Mouse (Mus musculus) forebrain, embryonic 11.5 days (tissue): ENCODE results near the gene Inpp4b. TPM values are rescaled to one million over a fixed set of nuclear protein-coding genes. Genes with fewer than 3 reads are reported as not detected.

Experiments
- ATAC-seq: fragments of 200-750 bp; cut with Nextera tagmentation; replicated peaks from 2 replicates; pipeline ENCODE4 v1.8.0; 2017; ENCODE audit warnings: moderate TSS enrichment; ENCODE audit not compliant: low FRiP score
- DNase-seq: peaks from one replicate; pipeline ENCODE4 v3.0.0-alpha.2; 2017; ENCODE audit warnings: low spot score
- H3K27ac ChIP-seq: fragments of 300-500 bp; sonication (generic); 2 replicates; pipeline ENCODE4 v1.5.1; 2014; ENCODE audit warnings: low read depth, low read length
- H3K27me3 ChIP-seq: fragments of 300-500 bp; sonication (generic); 2 replicates; pipeline ENCODE4 v1.6.1; 2014; ENCODE audit warnings: mild to moderate bottlenecking, low read length, mixed read lengths; ENCODE audit not compliant: control insufficient read depth, insufficient read depth
- H3K36me3 ChIP-seq: fragments of 300-500 bp; sonication (generic); 2 replicates; pipeline ENCODE4 v1.6.1; 2014; ENCODE audit warnings: mild to moderate bottlenecking, low read length, moderate library complexity, mixed read lengths; ENCODE audit not compliant: control insufficient read depth, insufficient read depth
- H3K4me1 ChIP-seq: fragments of 300-500 bp; sonication (generic); replicated peaks from 2 replicates; pipeline ENCODE4 v1.6.1; 2014; ENCODE audit warnings: low read length, mixed read lengths; ENCODE audit not compliant: control insufficient read depth, insufficient read depth
- H3K4me2 ChIP-seq: fragments of 300-500 bp; sonication (generic); 2 replicates; pipeline ENCODE4 v1.6.1; 2014; ENCODE audit warnings: low read depth, mild to moderate bottlenecking, low read length, moderate library complexity, mixed read lengths; ENCODE audit not compliant: severe bottlenecking
- H3K4me3 ChIP-seq: fragments of 300-500 bp; sonication (generic); 2 replicates; pipeline ENCODE4 v1.5.1; 2014; ENCODE audit warnings: low read depth, low read length
- H3K9ac ChIP-seq: fragments of 300-500 bp; sonication (generic); 2 replicates; pipeline ENCODE4 v1.6.1; 2014; ENCODE audit warnings: low read length
- H3K9me3 ChIP-seq: fragments of 300-500 bp; sonication (generic); 2 replicates; pipeline ENCODE4 v1.6.1; 2016; ENCODE audit warnings: low read length, mixed read lengths; ENCODE audit not compliant: control insufficient read depth
- WGBS: fragments of 180-500 bp; shearing (Covaris S2); extraction: QIAGEN DNeasy Blood & Tissue Kit; methylation state at CpG from one replicate; pipeline ENCODE4 v1.1.7; 2014; 5-methylcytosine and 5-hydroxymethylcytosine counted together
- polyA plus RNA-seq: library from polyadenylated mRNA; unstranded; fragments of >200 nt; fragmentation: Nextera tagmentation; extraction: Ambion mirVana; gene quantifications from 2 replicates; pipeline ENCODE4 v1.2.1, GENCODE M21; 2014

The Inpp4b gene
- polyA plus RNA-seq, 1 experiment from 2014 or later = 3.3 TPM

DNA sequence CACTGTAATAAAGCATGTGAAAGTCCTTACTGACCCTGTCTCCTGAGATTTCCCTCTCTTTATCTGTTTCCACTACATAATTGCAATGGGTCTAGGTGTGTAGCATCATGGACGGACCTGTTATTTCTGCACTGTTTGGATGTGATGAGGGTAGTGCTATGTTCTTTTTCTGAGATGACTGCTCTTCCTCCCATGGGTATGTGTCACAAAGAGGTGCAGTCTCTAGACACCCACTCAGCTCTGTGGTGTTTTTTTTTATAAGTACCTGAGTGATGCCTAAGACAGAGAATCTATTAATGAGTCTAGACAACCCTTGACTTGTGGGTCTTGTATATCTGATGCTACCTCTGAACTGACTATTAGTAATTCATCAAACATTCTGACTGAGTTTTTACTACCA, 393.7 kb downstream of the Inpp4b start:
- Histone ChIP-seq H3K9ac (no peak overlapping the region), H3K27me3 (no peaks in the 10 kb centered on the region), H3K27ac (no peak overlapping the region), H3K4me3 (no peak overlapping the region), H3K36me3 (no peaks in the 10 kb centered on the region), H3K4me1 (no peaks in the 10 kb centered on the region), H3K4me2 (no peak overlapping the region), H3K9me3 (no peaks in the 10 kb centered on the region)
- DNase-seq = no peak
- no peak for ATAC-seq
- 79% methylated on average over 1 of the region's 1 CpGs for WGBS

DNA sequence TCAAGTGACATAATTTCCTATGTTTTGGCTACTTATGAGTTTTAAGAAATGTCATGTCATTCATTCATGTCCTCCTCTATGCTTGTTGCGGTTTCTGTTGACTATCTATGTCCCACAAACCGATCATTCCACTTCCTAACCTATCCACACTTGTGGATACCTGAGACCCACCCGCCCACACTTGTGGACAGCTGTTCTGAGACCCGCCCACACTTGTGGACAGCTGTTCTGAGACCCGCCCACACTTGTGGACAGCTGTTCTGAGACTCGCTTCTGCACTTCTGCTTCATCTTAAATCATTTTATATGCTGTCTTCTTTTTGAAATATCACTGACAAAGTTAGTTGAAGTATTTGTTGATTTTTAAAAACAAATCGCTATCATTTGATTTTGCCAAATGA, 400.2 kb downstream of the Inpp4b start:
- Histone ChIP-seq H3K27me3 (no peaks in the 10 kb centered on the region), H3K9ac (no peak overlapping the region), H3K4me3 (no peak overlapping the region), H3K27ac (no peak overlapping the region), H3K4me1 (no peaks in the 10 kb centered on the region), H3K36me3 (no peaks in the 10 kb centered on the region), H3K4me2 (no peak overlapping the region), H3K9me3 (no peaks in the 10 kb centered on the region)
- 91% methylated on average over 7 of the region's 7 CpGs for WGBS
- ATAC-seq (no peak), DNase-seq (no peak)

DNA sequence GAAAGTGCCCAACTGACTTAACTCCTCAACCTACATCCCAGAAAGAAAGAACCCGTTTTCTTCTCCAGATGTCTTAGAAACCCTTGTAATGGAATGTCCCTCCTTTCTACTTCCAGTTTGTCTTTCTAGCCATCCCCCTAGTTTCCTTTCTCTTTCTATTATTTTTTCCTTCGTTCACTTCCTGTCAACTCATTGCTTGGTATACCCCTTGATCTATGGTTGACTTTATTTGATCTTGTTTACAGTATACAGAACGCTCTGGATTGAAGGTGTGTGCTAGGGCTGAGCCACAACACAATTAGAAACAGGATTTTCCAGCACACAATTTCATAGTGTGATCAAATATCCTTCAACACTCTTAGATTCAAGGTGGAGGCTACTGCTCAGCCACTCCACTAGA, 400.7 kb downstream of the Inpp4b start:
- 81% methylated on average over 3 of the region's 3 CpGs for WGBS
- no peaks in the 10 kb centered on the region for H3K36me3 ChIP-seq
- no peaks in the 10 kb centered on the region for H3K27me3 ChIP-seq
- no peak overlapping the region for H3K9ac ChIP-seq
- H3K4me2 ChIP-seq = no peak overlapping the region
- no peak overlapping the region for H3K27ac ChIP-seq
- no peak overlapping the region for H3K4me3 ChIP-seq
- DNase-seq (no peak), ATAC-seq (no peak)
- no peaks in the 10 kb centered on the region for H3K4me1 ChIP-seq
- H3K9me3 ChIP-seq = no peaks in the 10 kb centered on the region

DNA sequence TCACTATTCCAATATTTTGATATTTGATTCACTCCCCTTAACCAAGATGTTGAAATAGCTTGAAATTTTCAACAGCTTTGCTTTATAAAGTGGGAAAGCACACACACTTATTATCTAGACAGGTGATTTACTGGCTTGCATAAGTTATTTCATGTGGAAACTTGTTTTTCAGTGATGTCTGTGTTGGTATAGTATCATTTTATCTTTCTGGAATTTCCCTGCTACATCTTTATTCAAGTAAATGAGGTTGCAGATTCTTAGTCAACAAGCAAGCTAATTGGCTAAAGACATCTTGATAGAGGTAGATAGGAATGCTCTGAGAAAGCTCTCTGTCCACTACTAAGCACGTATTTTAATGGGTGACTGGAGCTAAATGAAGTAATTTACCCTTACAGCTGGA, 403.1 kb downstream of the Inpp4b start:
- no peak overlapping the region for H3K27ac ChIP-seq
- H3K4me3 ChIP-seq = no peak overlapping the region
- H3K4me2 ChIP-seq = no peak overlapping the region
- H3K9me3 ChIP-seq = no peaks in the 10 kb centered on the region
- no peak for DNase-seq
- no peaks in the 10 kb centered on the region for H3K27me3 ChIP-seq
- no peaks in the 10 kb centered on the region for H3K4me1 ChIP-seq
- ATAC-seq = no peak
- no peak overlapping the region for H3K9ac ChIP-seq
- H3K36me3 ChIP-seq = no peaks in the 10 kb centered on the region
- WGBS = 34% methylated on average over 1 of the region's 1 CpGs

GRCm38 (mm10) chr8:81751159-81751558, 408.8 kb downstream of the Inpp4b start:
- H3K4me3 ChIP-seq = no peak overlapping the region
- ATAC-seq = no peak
- 83% methylated on average over 1 of the region's 1 CpGs for WGBS
- no peaks in the 10 kb centered on the region for H3K27me3 ChIP-seq
- no peaks in the 10 kb centered on the region for H3K36me3 ChIP-seq
- H3K4me1 ChIP-seq = no peaks in the 10 kb centered on the region
- DNase-seq = no peak
- no peak overlapping the region for H3K4me2 ChIP-seq
- no peaks in the 10 kb centered on the region for H3K9me3 ChIP-seq
- H3K9ac ChIP-seq = no peak overlapping the region
- H3K27ac ChIP-seq = no peak overlapping the region

DNA sequence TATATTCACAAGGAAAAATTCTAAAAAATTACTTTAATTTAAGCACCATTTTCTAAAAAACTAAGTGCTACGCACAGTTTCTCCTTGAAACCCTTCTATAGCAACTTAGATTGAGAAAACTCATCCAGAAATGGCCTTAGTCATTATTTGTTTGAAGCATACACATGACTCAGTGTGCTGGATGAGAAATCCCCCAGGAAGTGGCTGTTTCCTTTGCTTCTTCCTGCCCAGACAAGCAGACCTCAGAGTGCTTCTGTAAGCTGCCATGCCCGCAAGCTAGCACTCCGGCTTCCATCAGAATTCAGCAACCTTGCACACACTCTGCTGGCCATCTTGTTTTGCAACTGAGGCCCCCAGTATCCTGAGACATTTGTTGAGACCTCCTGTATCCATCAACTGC, 414.3 kb downstream of the Inpp4b start:
- no peak overlapping the region for H3K4me2 ChIP-seq
- H3K36me3 ChIP-seq = no peaks in the 10 kb centered on the region
- H3K9me3 ChIP-seq = no peaks in the 10 kb centered on the region
- 73% methylated on average over 3 of the region's 3 CpGs for WGBS
- no peak for DNase-seq
- H3K27me3 ChIP-seq = no peaks in the 10 kb centered on the region
- no peaks in the 10 kb centered on the region for H3K4me1 ChIP-seq
- H3K27ac ChIP-seq = no peak overlapping the region
- no peak for ATAC-seq
- no peak overlapping the region for H3K9ac ChIP-seq
- no peak overlapping the region for H3K4me3 ChIP-seq

DNA sequence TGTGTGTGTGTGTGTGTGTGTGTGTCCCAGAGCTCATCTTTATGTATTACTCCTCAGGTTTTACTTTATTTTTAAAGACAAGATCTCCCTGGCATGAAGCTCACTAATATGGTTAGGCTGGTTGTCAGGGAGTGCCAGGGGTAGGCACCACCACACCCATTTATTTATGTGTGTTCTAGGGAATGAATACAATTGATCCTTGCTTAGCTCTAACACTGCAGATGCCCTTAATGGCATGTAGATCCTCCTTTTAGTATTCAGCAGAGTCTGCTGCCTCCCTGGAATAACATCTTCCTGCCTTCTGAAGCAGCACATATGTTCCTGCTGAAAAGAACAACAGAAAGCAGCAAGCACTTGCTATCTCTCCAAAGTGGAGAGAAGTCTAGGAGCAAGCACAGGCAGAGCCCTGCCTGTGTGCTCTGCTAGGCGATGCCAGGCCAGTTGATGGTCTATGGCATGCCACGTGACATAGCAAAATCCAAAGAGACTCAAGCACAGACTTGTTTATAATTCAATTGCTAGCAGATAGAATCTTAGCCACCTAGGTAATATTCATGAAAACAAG, 415.3 kb downstream of the Inpp4b start:
- Histone ChIP-seq H3K27ac (no peak overlapping the region), H3K4me1 (no peaks in the 10 kb centered on the region), H3K4me3 (no peak overlapping the region), H3K9me3 (no peaks in the 10 kb centered on the region), H3K36me3 (no peaks in the 10 kb centered on the region), H3K4me2 (no peak overlapping the region), H3K9ac (no peak overlapping the region), H3K27me3 (no peaks in the 10 kb centered on the region)
- DNase-seq (no peak), ATAC-seq (no peak)
- 86% methylated on average over 2 of the region's 2 CpGs for WGBS

DNA sequence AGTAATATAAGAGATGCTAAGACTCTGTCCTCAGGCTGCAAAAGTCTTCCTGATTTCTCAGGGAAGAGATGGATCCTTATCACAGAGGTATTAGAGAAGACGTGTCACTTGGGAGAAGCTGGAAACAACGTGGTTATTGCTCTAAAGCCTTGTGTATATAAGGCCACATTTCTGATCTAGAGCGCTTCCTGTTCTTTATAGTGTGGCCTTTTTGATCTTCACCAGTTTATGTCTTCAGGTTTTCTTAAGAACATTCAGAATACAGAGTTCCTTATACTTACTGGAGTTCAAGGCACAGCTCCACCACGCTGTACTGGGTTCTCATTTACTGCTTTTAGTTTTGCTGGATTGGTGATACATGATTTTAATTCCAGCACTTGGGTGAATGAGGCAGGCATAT, 419.1 kb downstream of the Inpp4b start:
- no peaks in the 10 kb centered on the region for H3K9me3 ChIP-seq
- no peak overlapping the region for H3K27ac ChIP-seq
- H3K4me2 ChIP-seq = no peak overlapping the region
- no peak overlapping the region for H3K4me3 ChIP-seq
- WGBS = 81% methylated on average over 4 of the region's 4 CpGs
- no peak for DNase-seq
- H3K4me1 ChIP-seq = no peaks in the 10 kb centered on the region
- no peaks in the 10 kb centered on the region for H3K27me3 ChIP-seq
- no peak overlapping the region for H3K9ac ChIP-seq
- no peak for ATAC-seq
- H3K36me3 ChIP-seq = no peaks in the 10 kb centered on the region

- no peaks in the 10 kb centered on the region for H3K9me3 ChIP-seq
- no peak for DNase-seq
- no peak overlapping the region for H3K4me3 ChIP-seq
- H3K9ac ChIP-seq = no peak overlapping the region
- H3K4me2 ChIP-seq = no peak overlapping the region
- 78% methylated on average over 5 of the region's 5 CpGs for WGBS
- no peaks in the 10 kb centered on the region for H3K27me3 ChIP-seq
- peaks cover 7% of the 10 kb centered on the region; the same call in 1 of the 2 replicates for H3K4me1 ChIP-seq
- no peaks in the 10 kb centered on the region for H3K36me3 ChIP-seq
- ATAC-seq = no peak
- H3K27ac ChIP-seq = no peak overlapping the region
Observed at GRCm38 (mm10) chr8:81766033-81766432, 423.7 kb downstream of the Inpp4b start.
